Mouse (Mus musculus): ENCODE results near the gene Ncapd2.

- TF ChIP-seq EP300 (IDR thresholded peaks at IDR 0.05) (no peak), CTCF (IDR thresholded peaks at IDR 0.05) (no peak)
These were observed 42.5 kb upstream of the Ncapd2 start for GRCm38 (mm10) chr6:125233816-125234519.
